Mouse (Mus musculus): ENCODE results near the gene Clmn. TPM values are rescaled to one million over a fixed set of nuclear protein-coding genes. Genes with fewer than 3 reads are reported as not detected.

Gene Clmn
- polyA plus RNA-seq, 1 experiment from 2014 or later, result 0.99 TPM

- no peak overlapping the region for H3K4me2 ChIP-seq (ENCODE audit: low read length)
- no peaks in the 10 kb centered on the region for H3K4me1 ChIP-seq (ENCODE audit: control insufficient read depth, insufficient read depth, low read length)
- H3K27ac ChIP-seq (replicated peaks; ENCODE audit: low read depth, low read length), result no peak overlapping the region
- WGBS, result 91% methylated on average over 7 of the region's 7 CpGs
- H3K4me3 ChIP-seq (replicated peaks; ENCODE audit: low read depth, low read length), result no peak overlapping the region
- H3K9me3 ChIP-seq (ENCODE audit: control insufficient read depth, low read length), result no peaks in the 10 kb centered on the region
- H3K27me3 ChIP-seq (ENCODE audit: control insufficient read depth, insufficient read depth, low read length), result no peaks in the 10 kb centered on the region
- ATAC-seq (ENCODE audit: low FRiP score, low TSS enrichment) (no peak), DNase-seq (no peak)
- no peaks in the 10 kb centered on the region for H3K36me3 ChIP-seq (ENCODE audit: control insufficient read depth, insufficient read depth, low read length)
- no peak overlapping the region for H3K9ac ChIP-seq (replicated peaks; ENCODE audit: low read length)
Observed at GRCm38 (mm10) chr12:104758066-104758465, 106.8 kb downstream of the Clmn start.

- Histone ChIP-seq H3K36me3 (ENCODE audit: control insufficient read depth, insufficient read depth, low read length) (no peaks in the 10 kb centered on the region), H3K9ac (replicated peaks; ENCODE audit: low read length) (no peak overlapping the region), H3K27ac (replicated peaks; ENCODE audit: low read depth, low read length) (no peak overlapping the region), H3K27me3 (ENCODE audit: control insufficient read depth, insufficient read depth, low read length) (no peaks in the 10 kb centered on the region), H3K4me1 (ENCODE audit: control insufficient read depth, insufficient read depth, low read length) (peaks cover 27% of the 10 kb centered on the region), H3K4me3 (replicated peaks; ENCODE audit: low read depth, low read length) (no peak overlapping the region), H3K9me3 (ENCODE audit: control insufficient read depth, low read length) (no peaks in the 10 kb centered on the region), H3K4me2 (ENCODE audit: low read length) (no peak overlapping the region)
- ATAC-seq (ENCODE audit: low FRiP score, low TSS enrichment) (no peak), DNase-seq (no peak)
- WGBS, result 76% methylated on average over 4 of the region's 4 CpGs
Observed at GRCm38 (mm10) chr12:104753686-104754085, 111.2 kb downstream of the Clmn start.

GRCm38 (mm10) chr12:104751814-104752765 lies 112.8 kb downstream of the Clmn start, which contains the start of gene Dicer1:
Gene Dicer1 (minus strand): TSS chr12:104751952.
- H3K27ac ChIP-seq (replicated peaks; ENCODE audit: low read depth, low read length), result peak within 1 kb of the TSS; percentile 92
- H3K4me3 ChIP-seq (replicated peaks; ENCODE audit: low read depth, low read length), result peak within 1 kb of the TSS; percentile 88
- DNase-seq (peak; percentile 98), ATAC-seq (ENCODE audit: low FRiP score, low TSS enrichment) (peak; percentile 94)
- no peaks in the 10 kb centered on the region for H3K9me3 ChIP-seq (ENCODE audit: control insufficient read depth, low read length)
- no peaks in the 10 kb centered on the region for H3K36me3 ChIP-seq (ENCODE audit: control insufficient read depth, insufficient read depth, low read length)
- under 1% methylated on average over 92 of the region's 94 CpGs for WGBS
- peaks cover 31% of the 10 kb centered on the region for H3K4me1 ChIP-seq (ENCODE audit: control insufficient read depth, insufficient read depth, low read length)
- H3K4me2 ChIP-seq (ENCODE audit: low read length), result peak within 1 kb of the TSS; percentile 83
- H3K27me3 ChIP-seq (ENCODE audit: control insufficient read depth, insufficient read depth, low read length), result no peaks in the 10 kb centered on the region
- peak within 1 kb of the TSS; percentile 97 for H3K9ac ChIP-seq (replicated peaks; ENCODE audit: low read length)

GRCm38 (mm10) chr12:104751331-104751813 lies 113.5 kb downstream of the Clmn start:
- no peaks in the 10 kb centered on the region for H3K9me3 ChIP-seq (ENCODE audit: control insufficient read depth, low read length)
- peak overlapping the region; percentile 83 for H3K4me2 ChIP-seq (ENCODE audit: low read length)
- no peaks in the 10 kb centered on the region for H3K27me3 ChIP-seq (ENCODE audit: control insufficient read depth, insufficient read depth, low read length)
- peak overlapping the region; percentile 97 for H3K9ac ChIP-seq (replicated peaks; ENCODE audit: low read length)
- no peaks in the 10 kb centered on the region for H3K36me3 ChIP-seq (ENCODE audit: control insufficient read depth, insufficient read depth, low read length)
- DNase-seq (no peak), ATAC-seq (ENCODE audit: low FRiP score, low TSS enrichment) (no peak; the same call in 1 of the 2 replicates)
- peaks cover 31% of the 10 kb centered on the region for H3K4me1 ChIP-seq (ENCODE audit: control insufficient read depth, insufficient read depth, low read length)
- peak overlapping the region; percentile 92 for H3K27ac ChIP-seq (replicated peaks; ENCODE audit: low read depth, low read length)
- peak overlapping the region; percentile 88 for H3K4me3 ChIP-seq (replicated peaks; ENCODE audit: low read depth, low read length)
- WGBS, result under 1% methylated on average over 50 of the region's 52 CpGs

- Histone ChIP-seq H3K27me3 (ENCODE audit: control insufficient read depth, insufficient read depth, low read length) (no peaks in the 10 kb centered on the region), H3K4me1 (ENCODE audit: control insufficient read depth, insufficient read depth, low read length) (peaks cover 35% of the 10 kb centered on the region), H3K9me3 (ENCODE audit: control insufficient read depth, low read length) (no peaks in the 10 kb centered on the region), H3K9ac (replicated peaks; ENCODE audit: low read length) (no peak overlapping the region), H3K4me2 (ENCODE audit: low read length) (no peak overlapping the region), H3K4me3 (replicated peaks; ENCODE audit: low read depth, low read length) (no peak overlapping the region), H3K36me3 (ENCODE audit: control insufficient read depth, insufficient read depth, low read length) (no peaks in the 10 kb centered on the region), H3K27ac (replicated peaks; ENCODE audit: low read depth, low read length) (no peak overlapping the region)
- DNase-seq (no peak), ATAC-seq (ENCODE audit: low FRiP score, low TSS enrichment) (no peak)
- 96% methylated on average over 2 of the region's 2 CpGs for WGBS
Observed at GRCm38 (mm10) chr12:104748946-104749345, 115.9 kb downstream of the Clmn start.

- WGBS, result 94% methylated on average over 5 of the region's 5 CpGs
- H3K36me3 ChIP-seq (ENCODE audit: control insufficient read depth, insufficient read depth, low read length), result no peaks in the 10 kb centered on the region
- ATAC-seq (ENCODE audit: low FRiP score, low TSS enrichment) (no peak), DNase-seq (no peak)
- H3K4me3 ChIP-seq (replicated peaks; ENCODE audit: low read depth, low read length), result no peak overlapping the region
- H3K9me3 ChIP-seq (ENCODE audit: control insufficient read depth, low read length), result no peaks in the 10 kb centered on the region
- peaks cover 43% of the 10 kb centered on the region for H3K4me1 ChIP-seq (ENCODE audit: control insufficient read depth, insufficient read depth, low read length)
- no peak overlapping the region for H3K9ac ChIP-seq (replicated peaks; ENCODE audit: low read length)
- H3K27ac ChIP-seq (replicated peaks; ENCODE audit: low read depth, low read length), result no peak overlapping the region
- H3K27me3 ChIP-seq (ENCODE audit: control insufficient read depth, insufficient read depth, low read length), result no peaks in the 10 kb centered on the region
- H3K4me2 ChIP-seq (ENCODE audit: low read length), result no peak overlapping the region
Observed at GRCm38 (mm10) chr12:104747252-104747651, 117.6 kb downstream of the Clmn start.

GRCm38 (mm10) chr12:104746601-104747000 lies 118.3 kb downstream of the Clmn start:
- DNase-seq (no peak), ATAC-seq (ENCODE audit: low FRiP score, low TSS enrichment) (no peak)
- H3K9ac ChIP-seq (replicated peaks; ENCODE audit: low read length), result no peak overlapping the region
- no peak overlapping the region for H3K27ac ChIP-seq (replicated peaks; ENCODE audit: low read depth, low read length)
- no peak overlapping the region for H3K4me2 ChIP-seq (ENCODE audit: low read length)
- peaks cover 43% of the 10 kb centered on the region for H3K4me1 ChIP-seq (ENCODE audit: control insufficient read depth, insufficient read depth, low read length)
- H3K4me3 ChIP-seq (replicated peaks; ENCODE audit: low read depth, low read length), result no peak overlapping the region
- H3K36me3 ChIP-seq (ENCODE audit: control insufficient read depth, insufficient read depth, low read length), result no peaks in the 10 kb centered on the region
- H3K27me3 ChIP-seq (ENCODE audit: control insufficient read depth, insufficient read depth, low read length), result no peaks in the 10 kb centered on the region
- no peaks in the 10 kb centered on the region for H3K9me3 ChIP-seq (ENCODE audit: control insufficient read depth, low read length)
- 98% methylated on average over 2 of the region's 2 CpGs for WGBS

GRCm38 (mm10) chr12:104743687-104744086 lies 121.2 kb downstream of the Clmn start:
- DNase-seq (peak; percentile 67), ATAC-seq (ENCODE audit: low FRiP score, low TSS enrichment) (peak; percentile 67; the same call in 1 of the 2 replicates)
- 50% methylated on average over 4 of the region's 4 CpGs for WGBS
- Histone ChIP-seq H3K4me1 (ENCODE audit: control insufficient read depth, insufficient read depth, low read length) (peaks cover 32% of the 10 kb centered on the region), H3K9me3 (ENCODE audit: control insufficient read depth, low read length) (no peaks in the 10 kb centered on the region), H3K4me3 (replicated peaks; ENCODE audit: low read depth, low read length) (no peak overlapping the region), H3K9ac (replicated peaks; ENCODE audit: low read length) (no peak overlapping the region), H3K27me3 (ENCODE audit: control insufficient read depth, insufficient read depth, low read length) (no peaks in the 10 kb centered on the region), H3K36me3 (ENCODE audit: control insufficient read depth, insufficient read depth, low read length) (no peaks in the 10 kb centered on the region), H3K27ac (replicated peaks; ENCODE audit: low read depth, low read length) (no peak overlapping the region; the same call in 1 of the 2 replicates), H3K4me2 (ENCODE audit: low read length) (no peak overlapping the region)

Measured in midbrain, embryonic 14.5 days (tissue).